ENCODE assay signal across 9 mouse cellular contexts in genomic region chr7:96834681-96835289, GRCm38 (mm10).
DNase-seq lines count a peak whose midpoint lies in the region; ATAC-seq lines count a peak whose summit lies in the region.
"Had no signal": no experiment of that assay in that cellular context is flagged by ENCODE, and none has a peak within 500 bp of the region (broad histone marks: within the 10 kb centered on the region; RNA-seq: fewer than 3 reads in every experiment).

No protein-coding gene starts in this region.

- 0 out of 2 replicates have a peak, but pooled peaks cover 3% of the 10 kb centered on the region for H3K36me3 ChIP-seq in limb, embryonic 11.5 days (ENCODE audit: control insufficient read depth, insufficient read depth, low read length)
- peaks cover 58% of the 10 kb centered on the region for H3K36me3 ChIP-seq in limb, embryonic 10.5 days
- no peaks in the 10 kb centered on the region for H3K36me3 ChIP-seq in neural tube, embryonic 14.5 days (ENCODE audit: control insufficient read depth, insufficient read depth, low read length)

- no peak overlapping the region for H3K27ac ChIP-seq in limb, embryonic 11.5 days (replicated peaks; ENCODE audit: low read depth, low read length)
- H3K27ac ChIP-seq in limb, embryonic 10.5 days: no peak overlapping the region
- 0 out of 2 replicates have a peak overlapping the region, but pooled peaks have one; percentile 36 for H3K27ac ChIP-seq in neural tube, embryonic 14.5 days (ENCODE audit: low read depth, low read length)

- peaks cover 8% of the 10 kb centered on the region for H3K4me1 ChIP-seq in limb, embryonic 11.5 days (ENCODE audit: control insufficient read depth, insufficient read depth, low read length)
- H3K4me1 ChIP-seq in limb, embryonic 10.5 days: peaks cover 29% of the 10 kb centered on the region
- peaks cover 10% of the 10 kb centered on the region for H3K4me1 ChIP-seq in neural tube, embryonic 14.5 days (ENCODE audit: control insufficient read depth, insufficient read depth, low read length)

- peak; percentile 34 for DNase-seq in limb, embryonic 11.5 days (ENCODE audit: low spot score)
- DNase-seq in limb, embryonic 10.5 days (ENCODE audit: low spot score): no peak
- peak; percentile 81 for DNase-seq in adrenal gland, postnatal 14 days
- peak; percentile 5 to 41 for DNase-seq in gastrocnemius, adult 8-10 months (ENCODE audit: low spot score in 2 of 2)
- DNase-seq in kidney, adult 8-10 months: peak; percentile 27 to 29
- no peak for DNase-seq in cerebellum, adult 11-12 months

- WGBS in limb, embryonic 11.5 days: 54% methylated on average over 6 of the region's 6 CpGs
- WGBS in limb, embryonic 10.5 days: 75% methylated on average over 6 of the region's 6 CpGs
- 13% methylated on average over 6 of the region's 6 CpGs for WGBS in neural tube, embryonic 14.5 days

- H3K9ac ChIP-seq in limb, embryonic 11.5 days (ENCODE audit: low read length): no peak overlapping the region
- no peak overlapping the region for H3K9ac ChIP-seq in neural tube, embryonic 14.5 days (replicated peaks; ENCODE audit: low read depth, low read length)

- H3K9me3 ChIP-seq in limb, embryonic 11.5 days (ENCODE audit: control insufficient read depth, low read length): no peaks in the 10 kb centered on the region
- no peaks in the 10 kb centered on the region for H3K9me3 ChIP-seq in limb, embryonic 10.5 days (replicated peaks)
- H3K9me3 ChIP-seq in neural tube, embryonic 14.5 days (ENCODE audit: control insufficient read depth, low read length): no peaks in the 10 kb centered on the region

- no peak overlapping the region for H3K4me3 ChIP-seq in limb, embryonic 11.5 days (ENCODE audit: low read depth, low read length)
- no peak overlapping the region for H3K4me3 ChIP-seq in limb, embryonic 10.5 days
- no peak overlapping the region for H3K4me3 ChIP-seq in neural tube, embryonic 14.5 days (ENCODE audit: low read depth, low read length)

- peak; percentile 74 for ATAC-seq in limb, embryonic 11.5 days (ENCODE audit: insufficient number of reproducible peaks, low FRiP score, low TSS enrichment, low read depth)
- ATAC-seq in neural tube, embryonic 14.5 days (ENCODE audit: low read depth): peak; percentile 75
- no peak for ATAC-seq in erythroid progenitor cell, adult 5-6 weeks (replicated peaks; ENCODE audit: low FRiP score, poor library complexity, severe bottlenecking)
- ATAC-seq: Patski had no signal

- H3K27me3 ChIP-seq in limb, embryonic 11.5 days (ENCODE audit: control insufficient read depth, insufficient read depth, low read length): no peaks in the 10 kb centered on the region
- 0 out of 2 replicates have a peak, but pooled peaks cover 3% of the 10 kb centered on the region for H3K27me3 ChIP-seq in limb, embryonic 10.5 days (ENCODE audit: low read depth, poor library complexity, severe bottlenecking)
- no peaks in the 10 kb centered on the region for H3K27me3 ChIP-seq in neural tube, embryonic 14.5 days (ENCODE audit: control insufficient read depth, insufficient read depth, low read length)
- H3K27me3 ChIP-seq: Patski had no signal

- no peak overlapping the region for H3K4me2 ChIP-seq in limb, embryonic 11.5 days (ENCODE audit: low read depth, severe bottlenecking)
- no peak overlapping the region for H3K4me2 ChIP-seq in neural tube, embryonic 14.5 days (ENCODE audit: low read depth, low read length)

Comparison
In these comparisons a context has a peak if more than half of its experiments do, and no peak if none do; other contexts are left out.
1. DNase-seq: peak in limb, embryonic 11.5 days (single experiment), adrenal gland, postnatal 14 days (single experiment), gastrocnemius, adult 8-10 months (2 of 2) and kidney, adult 8-10 months (2 of 2); none in limb, embryonic 10.5 days (single experiment) and cerebellum, adult 11-12 months (single experiment).